Mouse (Mus musculus): ENCODE measurements around the gene Polr2b.

Polr2b gene

GRCm38 (mm10) chr5:77390272-77390671 lies 80.3 kb downstream of the Polr2b start:
- DNase-seq = peak; percentile 43 to 67

- peak in 1 of 2 experiments; percentile 53 for DNase-seq
Observed at GRCm38 (mm10) chr5:77393094-77393619, 83.2 kb downstream of the Polr2b start.

- DNase-seq = peak in 1 of 2 experiments; percentile 48
Observed at GRCm38 (mm10) chr5:77393990-77394618, 84.2 kb downstream of the Polr2b start.

GRCm38 (mm10) chr5:77398285-77399057 lies 88.5 kb downstream of the Polr2b start:
- peak; percentile 61 to 83 for DNase-seq

Measured in kidney, postnatal 25 days (tissue).